33 mouse cellular contexts compared by ENCODE assay signal in genomic region chr14:54623334-54623733, GRCm38 (mm10). TPM values are rescaled to one million over a fixed set of nuclear protein-coding genes. Genes with fewer than 3 reads are reported as not detected.
DNase-seq lines count a peak whose midpoint lies in the region; ATAC-seq and TF ChIP-seq lines count a peak whose summit lies in the region.
"Had no signal": no experiment of that assay in that cellular context is flagged by ENCODE, and none has a peak within 500 bp of the region (broad histone marks: within the 10 kb centered on the region; RNA-seq: fewer than 3 reads in every experiment).

No protein-coding gene starts in this region.

- no peaks in the 10 kb centered on the region for H3K36me3 ChIP-seq in heart, postnatal 0 days (replicated peaks; ENCODE audit: control insufficient read depth, insufficient read depth, low read length)
- H3K36me3 ChIP-seq in G1E (replicated peaks), result no peaks in the 10 kb centered on the region
- H3K36me3 ChIP-seq in liver, embryonic 13.5 days, result no peaks in the 10 kb centered on the region
- no peaks in the 10 kb centered on the region for H3K36me3 ChIP-seq in limb, embryonic 10.5 days
- H3K36me3 ChIP-seq: embryonic facial prominence, embryonic 10.5 days; embryonic facial prominence, embryonic 13.5 days; forebrain, embryonic 12.5 days; forebrain, embryonic 15.5 days; heart, embryonic 10.5 days; heart, embryonic 13.5 days; hindbrain, embryonic 12.5 days; hindbrain, embryonic 15.5 days had no signal

- DNase-seq in heart, postnatal 0 days (ENCODE audit: low spot score), result peak; percentile 2
- DNase-seq in heart, adult 18-20 months, result no peak
- peak; percentile 55 for DNase-seq in G1E (ENCODE audit: low spot score)
- no peak for DNase-seq in liver, embryonic 13.5 days
- DNase-seq in limb, embryonic 10.5 days (ENCODE audit: low spot score), result no peak
- no peak for DNase-seq in spleen, adult 12 weeks (ENCODE audit: low spot score)
- DNase-seq in cerebellum, adult 9-10 months, result no peak
- DNase-seq: adrenal gland, adult 8-10 months; adrenal gland, postnatal 36 days; cerebellum, adult 18-20 months; cerebellum, adult 9-11 months; cerebellum, postnatal 25 days; embryo, embryonic 11 days; gastrocnemius, postnatal 25 days; heart, adult 2 months had no signal

- H3K9ac ChIP-seq in heart, postnatal 0 days (replicated peaks; ENCODE audit: low read depth, low read length), result no peak overlapping the region
- H3K9ac ChIP-seq in liver, embryonic 13.5 days, result no peak overlapping the region
- H3K9ac ChIP-seq: embryonic facial prominence, embryonic 13.5 days; forebrain, embryonic 12.5 days; forebrain, embryonic 15.5 days; heart, embryonic 13.5 days; hindbrain, embryonic 12.5 days; hindbrain, embryonic 15.5 days had no signal

- H3K4me3 ChIP-seq in heart, postnatal 0 days (ENCODE audit: low read depth, low read length), result no peak overlapping the region
- H3K4me3 ChIP-seq in G1E (ENCODE audit: low read depth, low read length), result no peak overlapping the region; the same call in 1 of the 2 replicates
- no peak overlapping the region for H3K4me3 ChIP-seq in liver, embryonic 13.5 days (replicated peaks)
- H3K4me3 ChIP-seq in limb, embryonic 10.5 days, result no peak overlapping the region
- H3K4me3 ChIP-seq: embryonic facial prominence, embryonic 10.5 days; embryonic facial prominence, embryonic 13.5 days; erythroblast, embryonic 14.5 days; forebrain, embryonic 12.5 days; forebrain, embryonic 15.5 days; heart, adult 2 months; heart, embryonic 10.5 days; heart, embryonic 13.5 days; hindbrain, embryonic 12.5 days; hindbrain, embryonic 15.5 days had no signal

- no peak overlapping the region for H3K4me2 ChIP-seq in heart, postnatal 0 days (ENCODE audit: low read depth, low read length)
- H3K4me2 ChIP-seq in liver, embryonic 13.5 days, result no peak overlapping the region
- H3K4me2 ChIP-seq: embryonic facial prominence, embryonic 13.5 days; forebrain, embryonic 12.5 days; forebrain, embryonic 15.5 days; heart, embryonic 13.5 days; hindbrain, embryonic 12.5 days; hindbrain, embryonic 15.5 days had no signal

- H3K4me1 ChIP-seq in heart, postnatal 0 days (ENCODE audit: control insufficient read depth, insufficient read depth), result no peaks in the 10 kb centered on the region
- peaks cover 27% of the 10 kb centered on the region for H3K4me1 ChIP-seq in G1E (ENCODE audit: insufficient read depth, low read depth, low read length)
- peaks cover 16% of the 10 kb centered on the region for H3K4me1 ChIP-seq in liver, embryonic 13.5 days (replicated peaks)
- H3K4me1 ChIP-seq in limb, embryonic 10.5 days, result no peaks in the 10 kb centered on the region
- H3K4me1 ChIP-seq: embryonic facial prominence, embryonic 13.5 days; forebrain, embryonic 12.5 days; forebrain, embryonic 15.5 days; heart, embryonic 13.5 days; hindbrain, embryonic 12.5 days; hindbrain, embryonic 15.5 days had no signal

- H3K27ac ChIP-seq in heart, postnatal 0 days (ENCODE audit: low read depth), result no peak overlapping the region
- H3K27ac ChIP-seq in liver, embryonic 13.5 days, result no peak overlapping the region
- no peak overlapping the region for H3K27ac ChIP-seq in limb, embryonic 10.5 days
- H3K27ac ChIP-seq: embryonic facial prominence, embryonic 10.5 days; embryonic facial prominence, embryonic 13.5 days; forebrain, embryonic 12.5 days; forebrain, embryonic 15.5 days; heart, adult 2 months; heart, embryonic 10.5 days; heart, embryonic 13.5 days; hindbrain, embryonic 12.5 days; hindbrain, embryonic 15.5 days had no signal

- TF ChIP-seq CTCF in heart, postnatal 0 days (IDR thresholded peaks at IDR 0.05; ENCODE audit: low read depth), result no peak
- TF ChIP-seq CTCF in G1E (IDR thresholded peaks at IDR 0.05; ENCODE audit: low read depth, low read length), result no peak

- no peaks in the 10 kb centered on the region for H3K27me3 ChIP-seq in heart, postnatal 0 days (ENCODE audit: control insufficient read depth, insufficient read depth, low read length)
- peaks cover 27% of the 10 kb centered on the region for H3K27me3 ChIP-seq in G1E (ENCODE audit: insufficient read depth, low read length)
- H3K27me3 ChIP-seq in liver, embryonic 13.5 days, result peaks cover 25% of the 10 kb centered on the region
- H3K27me3 ChIP-seq in limb, embryonic 10.5 days (ENCODE audit: low read depth, poor library complexity, severe bottlenecking), result no peaks in the 10 kb centered on the region
- H3K27me3 ChIP-seq: CH12.LX; embryonic facial prominence, embryonic 13.5 days; forebrain, embryonic 12.5 days; forebrain, embryonic 15.5 days; heart, embryonic 13.5 days; hindbrain, embryonic 12.5 days; hindbrain, embryonic 15.5 days had no signal

- H3K9me3 ChIP-seq in heart, postnatal 0 days (replicated peaks; ENCODE audit: control insufficient read depth, low read length), result no peaks in the 10 kb centered on the region
- H3K9me3 ChIP-seq in G1E (replicated peaks), result no peaks in the 10 kb centered on the region; the same call in 1 of the 2 replicates
- no peaks in the 10 kb centered on the region for H3K9me3 ChIP-seq in liver, embryonic 13.5 days (replicated peaks)
- no peaks in the 10 kb centered on the region for H3K9me3 ChIP-seq in limb, embryonic 10.5 days (replicated peaks)
- H3K9me3 ChIP-seq: embryonic facial prominence, embryonic 10.5 days; embryonic facial prominence, embryonic 13.5 days; forebrain, embryonic 12.5 days; forebrain, embryonic 15.5 days; heart, embryonic 10.5 days; heart, embryonic 13.5 days; hindbrain, embryonic 12.5 days; hindbrain, embryonic 15.5 days had no signal

- TF ChIP-seq EP300 in heart, postnatal 0 days (IDR thresholded peaks at IDR 0.05; ENCODE audit: low read depth), result no peak

- no peak for ATAC-seq in heart, postnatal 0 days (ENCODE audit: insufficient read depth, low read depth)
- ATAC-seq in G1E (ENCODE audit: extremely low read depth, insufficient number of reproducible peaks, low FRiP score, poor library complexity, severe bottlenecking), result no peak
- peak; percentile 69 for ATAC-seq in liver, embryonic 13.5 days (ENCODE audit: low read depth)
- peak; percentile 73 for ATAC-seq in megakaryocyte progenitor cell, adult 5-6 weeks (replicated peaks; ENCODE audit: poor library complexity)
- ATAC-seq: activated CD4-positive, CD25-positive, alpha-beta regulatory T cell, adult 4 months; forebrain, embryonic 15.5 days had no signal

- 79% methylated on average over 6 of the region's 6 CpGs for WGBS in heart, postnatal 0 days
- 50% methylated on average over 6 of the region's 6 CpGs for WGBS in liver, embryonic 13.5 days (ENCODE audit: insufficient replicate concordance)
- 87% methylated on average over 6 of the region's 6 CpGs for WGBS in limb, embryonic 10.5 days

RNA-seq across cellular contexts. Expression of gene Psmb11, which starts 2.1 kb away (rescaled TPM):
- total RNA-seq in heart, postnatal 0 days (2014; rRNA removed; ENCODE audit: low replicate concordance), result not detected in 2 replicates
- polyA plus RNA-seq in heart, postnatal 0 days (2015; fragmentation: Nextera tagmentation; extraction: Ambion mirVana), result not detected in 2 replicates
- total RNA-seq in heart, adult 18-20 months (2021), result not detected
- not detected in 2 replicates for total RNA-seq in G1E (2014; fragmentation: Nextera tagmentation)
- total RNA-seq in G1E (2017), result 0.11 and 0.12 TPM in 2 replicates
- not detected in 2 replicates for polyA plus RNA-seq in G1E (2012)
- polyA plus RNA-seq in liver, embryonic 13.5 days (2015; fragmentation: Nextera tagmentation; extraction: Ambion mirVana), result not detected in 2 replicates
- total RNA-seq in megakaryocyte progenitor cell, adult 5-6 weeks (2015), result not detected in 2 replicates
- 0.04 TPM in 1 of 2 replicates, not detected in the other for total RNA-seq in megakaryocyte progenitor cell, adult 5-6 weeks (2017)
- polyA plus RNA-seq in limb, embryonic 10.5 days (2016; fragmentation: Nextera tagmentation; extraction: Ambion mirVana), result 0.13 and 0.14 TPM in 2 replicates
- total RNA-seq: adrenal gland, adult 8-10 months; adrenal gland, postnatal 36 days; CH12.LX; gastrocnemius, adult 8-10 months; gastrocnemius, postnatal 25 days; heart, adult 2 months; heart, postnatal 25 days; hematopoietic stem cell, adult 5-6 weeks had no signal
- polyA plus RNA-seq: activated CD4-positive, CD25-positive, alpha-beta regulatory T cell, adult 4 months; embryonic facial prominence, embryonic 13.5 days; erythroblast, embryonic 14.5 days; gonadal fat pad, adult 2 months; heart, adult 2 months; heart, embryonic 10.5 days; hindbrain, embryonic 12.5 days; hindbrain, embryonic 15.5 days had no signal

RNA-seq across cellular contexts. Expression of gene Psmb5, which starts 5.5 kb away (rescaled TPM):
- total RNA-seq in heart, postnatal 0 days (2014; rRNA removed; ENCODE audit: low replicate concordance), result 207 TPM in 2 replicates
- 342 and 350 TPM in 2 replicates for polyA plus RNA-seq in heart, postnatal 0 days (2015; fragmentation: Nextera tagmentation; extraction: Ambion mirVana)
- 100 to 1,000 TPM; 173 to 201 TPM for total RNA-seq in heart, adult 18-20 months (2021)
- total RNA-seq in G1E (2014; fragmentation: Nextera tagmentation) (26.5 and 32.1 TPM in 2 replicates), G1E (2017) (50.8 and 56.8 TPM in 2 replicates)
- polyA plus RNA-seq in G1E (2012), result 149 and 159 TPM in 2 replicates
- 262 and 266 TPM in 2 replicates for polyA plus RNA-seq in liver, embryonic 13.5 days (2015; fragmentation: Nextera tagmentation; extraction: Ambion mirVana)
- total RNA-seq in megakaryocyte progenitor cell, adult 5-6 weeks (2015), result 189 and 217 TPM in 2 replicates
- total RNA-seq in megakaryocyte progenitor cell, adult 5-6 weeks (2017), result 58.9 and 64.6 TPM in 2 replicates
- 508 and 553 TPM in 2 replicates for polyA plus RNA-seq in limb, embryonic 10.5 days (2016; fragmentation: Nextera tagmentation; extraction: Ambion mirVana)

RNA-seq across cellular contexts. Expression of gene Gm17606, which starts 17.4 kb away (rescaled TPM):
- not detected in 2 replicates for total RNA-seq in heart, postnatal 0 days (2014; rRNA removed; ENCODE audit: low replicate concordance)
- not detected in 2 replicates for polyA plus RNA-seq in heart, postnatal 0 days (2015; fragmentation: Nextera tagmentation; extraction: Ambion mirVana)
- total RNA-seq in heart, adult 18-20 months (2021), result not detected
- total RNA-seq in G1E (2014; fragmentation: Nextera tagmentation), result not detected in 2 replicates
- total RNA-seq in G1E (2017), result not detected in 2 replicates
- polyA plus RNA-seq in G1E (2012), result not detected in 2 replicates
- polyA plus RNA-seq in liver, embryonic 13.5 days (2015; fragmentation: Nextera tagmentation; extraction: Ambion mirVana), result not detected in 2 replicates
- not detected in 2 replicates for total RNA-seq in megakaryocyte progenitor cell, adult 5-6 weeks (2015)
- total RNA-seq in megakaryocyte progenitor cell, adult 5-6 weeks (2017), result not detected in 2 replicates
- not detected in 2 replicates for polyA plus RNA-seq in limb, embryonic 10.5 days (2016; fragmentation: Nextera tagmentation; extraction: Ambion mirVana)
- total RNA-seq: adrenal gland, adult 8-10 months; adrenal gland, postnatal 36 days; CH12.LX; gastrocnemius, adult 8-10 months; gastrocnemius, postnatal 25 days; heart, adult 2 months; heart, postnatal 25 days; hematopoietic stem cell, adult 5-6 weeks had no signal
- polyA plus RNA-seq: activated CD4-positive, CD25-positive, alpha-beta regulatory T cell, adult 4 months; cortical plate, adult 2 months; embryonic facial prominence, embryonic 10.5 days; embryonic facial prominence, embryonic 13.5 days; erythroblast, embryonic 14.5 days; forebrain, embryonic 12.5 days; forebrain, embryonic 15.5 days; gonadal fat pad, adult 2 months; heart, adult 2 months; heart, embryonic 10.5 days; heart, embryonic 13.5 days; heart, embryonic 16.5 days; hindbrain, embryonic 12.5 days; hindbrain, embryonic 15.5 days had no signal

RNA-seq across cellular contexts. Expression of gene 4931414P19Rik, which starts 17.5 kb away (rescaled TPM):
- 5.3 and 12.4 TPM in 2 replicates for total RNA-seq in heart, postnatal 0 days (2014; rRNA removed; ENCODE audit: low replicate concordance)
- polyA plus RNA-seq in heart, postnatal 0 days (2015; fragmentation: Nextera tagmentation; extraction: Ambion mirVana), result 3.3 and 4.0 TPM in 2 replicates
- total RNA-seq in heart, adult 18-20 months (2021), result 1 to 10 TPM; 3.0 to 6.1 TPM
- total RNA-seq in G1E (2014; fragmentation: Nextera tagmentation), result 9.0 and 25.1 TPM in 2 replicates
- 2.6 and 4.8 TPM in 2 replicates for total RNA-seq in G1E (2017)
- 21.3 and 25.6 TPM in 2 replicates for polyA plus RNA-seq in G1E (2012)
- 2.7 and 3.0 TPM in 2 replicates for polyA plus RNA-seq in liver, embryonic 13.5 days (2015; fragmentation: Nextera tagmentation; extraction: Ambion mirVana)
- 6.9 and 14.0 TPM in 2 replicates for total RNA-seq in megakaryocyte progenitor cell, adult 5-6 weeks (2015)
- 5.1 TPM in 2 replicates for total RNA-seq in megakaryocyte progenitor cell, adult 5-6 weeks (2017)
- polyA plus RNA-seq in limb, embryonic 10.5 days (2016; fragmentation: Nextera tagmentation; extraction: Ambion mirVana), result 11.1 and 13.5 TPM in 2 replicates

RNA-seq across cellular contexts. Expression of gene Cdh24, which starts 17.8 kb away (rescaled TPM):
- total RNA-seq in heart, postnatal 0 days (2014; rRNA removed; ENCODE audit: low replicate concordance), result 6.2 and 7.0 TPM in 2 replicates
- polyA plus RNA-seq in heart, postnatal 0 days (2015; fragmentation: Nextera tagmentation; extraction: Ambion mirVana), result 0.41 and 0.47 TPM in 2 replicates
- total RNA-seq in heart, adult 18-20 months (2021), result under 1 TPM; 0.12 to 0.59 TPM
- total RNA-seq in G1E (2014; fragmentation: Nextera tagmentation) (0.68 and 0.73 TPM in 2 replicates), G1E (2017) (0.11 and 0.35 TPM in 2 replicates)
- 1.5 and 1.8 TPM in 2 replicates for polyA plus RNA-seq in G1E (2012)
- 0.25 and 0.38 TPM in 2 replicates for polyA plus RNA-seq in liver, embryonic 13.5 days (2015; fragmentation: Nextera tagmentation; extraction: Ambion mirVana)
- total RNA-seq in megakaryocyte progenitor cell, adult 5-6 weeks (2015), result 0.39 and 0.62 TPM in 2 replicates
- total RNA-seq in megakaryocyte progenitor cell, adult 5-6 weeks (2017), result 0.71 and 0.92 TPM in 2 replicates
- polyA plus RNA-seq in limb, embryonic 10.5 days (2016; fragmentation: Nextera tagmentation; extraction: Ambion mirVana), result 7.1 and 8.1 TPM in 2 replicates

Comparison
In these comparisons a context has a peak if more than half of its experiments do, and no peak if none do; other contexts are left out.
1. DNase-seq: peak in heart, postnatal 0 days (single experiment) and G1E (single experiment); none in heart, adult 18-20 months (0 of 2), liver, embryonic 13.5 days (single experiment), limb, embryonic 10.5 days (single experiment), spleen, adult 12 weeks (single experiment) and cerebellum, adult 9-10 months (single experiment).
2. ATAC-seq: peak in liver, embryonic 13.5 days (single experiment) and megakaryocyte progenitor cell, adult 5-6 weeks (single experiment); none in heart, postnatal 0 days (single experiment) and G1E (single experiment).